Mouse (Mus musculus) liver, adult 2 months (tissue): ENCODE results near the gene Olfr782.
"Not testable (repeated sequence)": the region's sequence is repeated elsewhere in the genome, so short reads cannot be mapped to it uniquely, and the experiment has no call there.

Experiments
- CTCF ChIP-seq: fragments of 200-500 bp; IDR thresholded peaks from 2 replicates; pipeline ENCODE4 v1.5.1; 2011; ENCODE audit warnings: low read depth, low read length, control low read depth
- POLR2A ChIP-seq: fragments of 200-500 bp; IDR thresholded peaks from 2 replicates; pipeline ENCODE4 v1.6.1; 2011; ENCODE audit warnings: low read length, control low read depth; ENCODE audit not compliant: insufficient read depth; ENCODE audit errors: extremely low read depth

DNA sequence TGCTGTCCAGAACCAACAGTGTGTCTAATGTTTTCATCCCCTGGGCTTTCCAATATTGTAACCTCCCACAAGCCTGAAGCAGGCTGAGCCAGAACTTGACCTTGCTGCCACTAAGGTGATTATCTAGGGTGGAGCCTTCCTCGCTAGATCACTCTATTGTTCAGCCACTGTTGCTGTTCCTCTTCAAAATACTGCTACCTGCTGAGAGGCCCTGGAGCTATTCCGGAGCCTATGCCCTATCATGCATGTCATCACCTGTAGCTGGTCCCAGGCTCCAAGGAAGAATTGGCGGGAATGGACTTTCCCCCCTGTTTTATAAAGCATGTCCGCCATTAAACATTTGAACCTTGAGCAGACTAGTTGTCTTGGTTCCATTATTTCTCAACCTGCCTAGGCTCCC lies 7.8 kb downstream of the Olfr782 start:
- not testable (repeated sequence) for TF ChIP-seq POLR2A, CTCF
